Mouse (Mus musculus) C2C12 (cell line): ENCODE measurements around the gene Auts2.

Source experiments
- CTCF ChIP-seq: IDR thresholded peaks from one replicate; pipeline ENCODE4 v1.5.1; 2011; ENCODE audit not compliant: control insufficient read depth, insufficient read depth, insufficient read length
- FOSL1 ChIP-seq: IDR thresholded peaks from one replicate; pipeline ENCODE4 v1.8.0; 2011; ENCODE audit warnings: mild to moderate bottlenecking, low read length; ENCODE audit not compliant: poor library complexity, insufficient read depth, severe bottlenecking
- MAX ChIP-seq: IDR thresholded peaks from one replicate; pipeline ENCODE4 v1.6.1; 2011; ENCODE audit warnings: mild to moderate bottlenecking, control low read depth
- MYOG ChIP-seq: IDR thresholded peaks from one replicate; pipeline ENCODE4 v1.6.1; 2011; ENCODE audit not compliant: control insufficient read depth, insufficient read length; ENCODE audit errors: extremely low read depth
- USF1 ChIP-seq: IDR thresholded peaks from one replicate; pipeline ENCODE4 v1.6.1; 2011; ENCODE audit warnings: low read depth, mild to moderate bottlenecking, control low read depth, moderate library complexity

GRCm38 (mm10) chr5:131515707-131516407 lies 1027.3 kb downstream of the Auts2 start:
- no peak for TF ChIP-seq CTCF
- peak; percentile 27 for TF ChIP-seq MAX
- TF ChIP-seq MYOG: no peak
- no peak for TF ChIP-seq USF1
- no peak for TF ChIP-seq FOSL1
